Mouse (Mus musculus) lung, adult 2 months (tissue): ENCODE measurements around the gene Alg9. TPM values are rescaled to one million over a fixed set of nuclear protein-coding genes. Genes with fewer than 3 reads are reported as not detected.

Experiments used
- DNase-seq: peaks from one replicate; pipeline ENCODE4 v3.0.0; 2022
- H3K4me1 ChIP-seq: fragments of 200-500 bp; 2 replicates; pipeline ENCODE4 v1.6.1; 2011; ENCODE audit warnings: low read length; ENCODE audit not compliant: control insufficient read depth, insufficient read depth
- H3K4me3 ChIP-seq: fragments of 200-500 bp; replicated peaks from 2 replicates; pipeline ENCODE3; 2011; ENCODE audit warnings: low read depth, mild to moderate bottlenecking, control low read depth, low read length; ENCODE audit errors: extremely low read depth
- CTCF ChIP-seq: fragments of 200-500 bp; IDR thresholded peaks from 2 replicates; pipeline ENCODE4 v1.5.1; 2011; ENCODE audit warnings: mild to moderate bottlenecking, low read length, control low read depth; ENCODE audit not compliant: insufficient read depth
- POLR2A ChIP-seq: fragments of 200-500 bp; IDR thresholded peaks from 2 replicates; pipeline ENCODE4 v1.6.1; 2011; ENCODE audit warnings: low read depth, mild to moderate bottlenecking, control low read depth, low read length, borderline replicate concordance; ENCODE audit errors: extremely low read depth
- WGBS: fragments of 180-500 bp; shearing (Covaris S2); methylation state at CpG from one replicate; pipeline ENCODE4 v1.1.7; 2018; 5-methylcytosine and 5-hydroxymethylcytosine counted together
- polyA plus RNA-seq: library from polyadenylated mRNA; depleted of rRNA; stranded (reverse); fragments of >200 nt; gene quantifications from 2 replicates; pipeline ENCODE4 v1.2.3, GENCODE M21; 2012

Alg9 gene
- polyA plus RNA-seq, 1 experiment = 20.1 TPM

GRCm38 (mm10) chr9:50864877-50865276 is 90.1 kb downstream of the Alg9 start:
- WGBS = 64% methylated on average over 5 of the region's 5 CpGs
- peaks cover 4% of the 10 kb centered on the region; the same call in 1 of the 2 replicates for H3K4me1 ChIP-seq
- TF ChIP-seq CTCF = no peak
- TF ChIP-seq POLR2A = no peak
- DNase-seq = no peak
- H3K4me3 ChIP-seq = no peak overlapping the region

DNA sequence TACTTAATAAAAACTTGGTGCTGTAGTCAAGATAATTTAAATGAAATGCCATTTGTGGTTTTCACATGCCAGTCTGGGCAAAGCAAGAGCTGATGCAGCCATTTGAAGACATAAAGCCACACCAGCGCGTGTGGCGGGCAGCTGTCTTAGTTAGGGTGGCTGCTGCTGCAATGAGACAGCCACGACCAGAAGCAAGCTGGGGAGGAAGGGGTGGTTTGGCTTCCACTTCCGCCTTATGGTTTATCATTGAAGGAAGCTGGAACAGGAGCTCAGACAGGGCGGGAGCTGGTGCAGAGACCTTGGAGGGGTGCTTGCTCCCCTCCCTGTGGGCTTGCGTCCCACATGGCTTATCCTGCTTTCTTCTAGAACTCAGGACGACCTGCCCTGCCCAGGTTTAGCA is 91.0 kb downstream of the Alg9 start:
- TF ChIP-seq POLR2A = no peak
- no peak for TF ChIP-seq CTCF
- WGBS = 43% methylated on average over 8 of the region's 8 CpGs
- no peak for DNase-seq
- Histone ChIP-seq H3K4me1 (peaks cover 4% of the 10 kb centered on the region; the same call in 1 of the 2 replicates), H3K4me3 (no peak overlapping the region)

- H3K4me1 ChIP-seq = peaks cover 4% of the 10 kb centered on the region; the same call in 1 of the 2 replicates
- WGBS = 92% methylated on average over 6 of the region's 6 CpGs
- no peak for TF ChIP-seq CTCF
- TF ChIP-seq POLR2A = no peak
- H3K4me3 ChIP-seq = no peak overlapping the region
- DNase-seq = no peak
These were observed 92.2 kb downstream of the Alg9 start for GRCm38 (mm10) chr9:50867015-50867414.

DNA sequence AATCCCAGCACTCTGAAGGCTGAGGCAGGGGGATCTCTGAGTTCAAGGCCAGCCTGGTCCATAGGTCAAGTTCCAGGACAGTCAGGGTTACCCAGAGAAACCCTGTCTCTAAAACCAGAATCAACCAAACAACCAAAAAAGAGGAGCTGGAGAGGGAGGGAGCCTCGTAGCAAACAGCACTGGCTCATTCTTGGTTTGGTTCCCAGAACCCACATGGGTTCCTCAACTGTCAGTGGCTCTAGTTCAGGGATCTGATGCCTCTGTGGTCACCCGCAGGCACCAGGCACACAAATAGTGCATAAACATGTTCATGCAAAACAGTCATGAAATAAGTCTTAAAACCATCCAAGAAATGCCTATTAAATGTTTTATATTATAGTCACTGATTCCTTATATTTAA is 93.4 kb downstream of the Alg9 start:
- no peak for DNase-seq
- TF ChIP-seq CTCF = no peak
- no peak for TF ChIP-seq POLR2A
- H3K4me1 ChIP-seq = peaks cover 4% of the 10 kb centered on the region; the same call in 1 of the 2 replicates
- WGBS = 73% methylated on average over 2 of the region's 2 CpGs
- H3K4me3 ChIP-seq = no peak overlapping the region

GRCm38 (mm10) chr9:50873210-50873609 is 98.4 kb downstream of the Alg9 start:
- WGBS = 92% methylated on average over 9 of the region's 9 CpGs
- no peak for DNase-seq
- H3K4me3 ChIP-seq = no peak overlapping the region
- no peaks in the 10 kb centered on the region for H3K4me1 ChIP-seq
- no peak for TF ChIP-seq CTCF
- TF ChIP-seq POLR2A = no peak

GRCm38 (mm10) chr9:50874031-50874430 is 99.2 kb downstream of the Alg9 start:
- DNase-seq = no peak
- no peak overlapping the region for H3K4me3 ChIP-seq
- no peaks in the 10 kb centered on the region for H3K4me1 ChIP-seq
- 81% methylated on average over 6 of the region's 6 CpGs for WGBS
- TF ChIP-seq POLR2A (no peak), CTCF (no peak)

DNA sequence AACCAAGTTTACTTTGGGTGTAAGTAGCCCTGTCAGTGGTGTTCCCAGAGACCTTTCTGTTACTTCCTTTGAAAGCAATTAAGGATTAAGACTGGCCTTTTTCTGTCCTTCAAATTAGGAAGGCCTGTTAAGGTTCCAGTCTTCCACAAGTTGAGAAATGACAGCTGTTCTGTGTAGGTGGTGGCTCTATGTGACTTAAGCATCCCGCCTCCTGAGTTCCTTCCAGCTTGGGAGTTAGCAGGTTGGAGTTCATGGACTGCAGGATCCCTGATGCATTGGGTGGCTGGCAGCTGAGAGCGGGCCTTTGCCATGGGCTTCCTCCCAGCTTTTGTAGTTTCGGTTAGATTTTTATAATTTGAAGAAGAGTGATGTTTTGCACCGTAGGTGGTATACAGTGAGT is 100.7 kb downstream of the Alg9 start:
- WGBS = 78% methylated on average over 4 of the region's 4 CpGs
- no peak for DNase-seq
- H3K4me1 ChIP-seq = no peaks in the 10 kb centered on the region
- no peak overlapping the region for H3K4me3 ChIP-seq
- TF ChIP-seq CTCF = no peak

DNA sequence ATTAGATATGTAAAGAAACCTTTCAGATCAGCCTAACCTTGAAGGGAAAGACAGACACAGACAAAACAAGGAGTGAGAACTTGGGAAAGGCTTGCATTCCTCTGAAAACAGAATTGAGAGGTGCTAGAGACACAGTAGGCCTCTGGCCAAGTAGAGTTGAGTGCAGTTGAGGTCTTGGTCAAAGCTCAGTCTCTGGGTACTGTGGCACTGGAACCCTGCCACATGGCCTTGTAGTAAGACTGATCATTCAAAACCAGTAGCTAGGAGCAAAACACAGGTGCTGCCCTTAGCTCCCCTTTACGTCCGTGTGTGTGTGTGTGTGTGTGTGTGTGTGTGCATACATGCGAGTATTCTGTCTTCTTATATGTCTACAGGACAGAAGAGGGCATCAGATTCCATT is 101.5 kb downstream of the Alg9 start:
- WGBS = 87% methylated on average over 3 of the region's 3 CpGs
- DNase-seq = no peak
- Histone ChIP-seq H3K4me1 (no peaks in the 10 kb centered on the region), H3K4me3 (no peak overlapping the region)
- TF ChIP-seq CTCF = no peak
- TF ChIP-seq POLR2A = no peak

DNA sequence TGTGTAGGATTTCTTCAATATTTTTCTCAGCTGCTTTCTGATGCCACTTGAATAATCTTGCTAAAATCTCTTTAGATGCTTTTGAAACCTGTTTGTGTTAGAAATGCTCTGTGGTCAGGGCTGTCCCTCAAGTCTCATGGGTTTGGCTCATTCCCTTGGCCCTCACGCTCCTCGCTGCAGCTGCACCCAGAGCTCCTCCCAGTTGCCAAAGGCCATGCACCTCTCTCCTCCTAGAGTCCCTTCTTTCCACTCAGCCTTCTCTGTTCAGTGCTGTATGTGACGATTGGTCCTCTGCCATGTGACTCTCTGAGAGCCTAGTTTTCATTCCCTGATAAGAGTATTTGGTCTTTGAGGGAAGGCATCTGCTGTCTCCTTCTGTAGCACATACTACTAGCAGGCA is 102.6 kb downstream of the Alg9 start:
- no peak overlapping the region for H3K4me3 ChIP-seq
- TF ChIP-seq CTCF (no peak), POLR2A (no peak)
- DNase-seq = no peak
- 66% methylated on average over 3 of the region's 3 CpGs for WGBS
- 0 out of 2 replicates have a peak, but pooled peaks cover under 1% of the 10 kb centered on the region for H3K4me1 ChIP-seq

- 52% methylated on average over 2 of the region's 2 CpGs for WGBS
- Histone ChIP-seq H3K4me1 (peaks cover 26% of the 10 kb centered on the region), H3K4me3 (no peak overlapping the region)
- TF ChIP-seq CTCF (no peak), POLR2A (no peak)
- DNase-seq = no peak
These were observed 107.4 kb downstream of the Alg9 start for GRCm38 (mm10) chr9:50882183-50882582.
